Mouse (Mus musculus) gastrocnemius, postnatal 25 days (tissue): Measurements from ENCODE around the gene Prrx1. TPM values are rescaled to one million over a fixed set of nuclear protein-coding genes. Genes with fewer than 3 reads are reported as not detected.

Experiments used
- DNase-seq: peaks from one replicate; pipeline ENCODE4 v3.0.0; 2022
- total RNA-seq, 2 experiments: library from RNA; stranded (reverse); gene quantifications; 1 replicate in 1 of 2; 2 replicates in 1 of 2; pipeline ENCODE4 v1.2.3; 2021

Prrx1 gene
- total RNA-seq, 2 experiments from 2014 or later, result 35.5 to 43.2 TPM

DNA sequence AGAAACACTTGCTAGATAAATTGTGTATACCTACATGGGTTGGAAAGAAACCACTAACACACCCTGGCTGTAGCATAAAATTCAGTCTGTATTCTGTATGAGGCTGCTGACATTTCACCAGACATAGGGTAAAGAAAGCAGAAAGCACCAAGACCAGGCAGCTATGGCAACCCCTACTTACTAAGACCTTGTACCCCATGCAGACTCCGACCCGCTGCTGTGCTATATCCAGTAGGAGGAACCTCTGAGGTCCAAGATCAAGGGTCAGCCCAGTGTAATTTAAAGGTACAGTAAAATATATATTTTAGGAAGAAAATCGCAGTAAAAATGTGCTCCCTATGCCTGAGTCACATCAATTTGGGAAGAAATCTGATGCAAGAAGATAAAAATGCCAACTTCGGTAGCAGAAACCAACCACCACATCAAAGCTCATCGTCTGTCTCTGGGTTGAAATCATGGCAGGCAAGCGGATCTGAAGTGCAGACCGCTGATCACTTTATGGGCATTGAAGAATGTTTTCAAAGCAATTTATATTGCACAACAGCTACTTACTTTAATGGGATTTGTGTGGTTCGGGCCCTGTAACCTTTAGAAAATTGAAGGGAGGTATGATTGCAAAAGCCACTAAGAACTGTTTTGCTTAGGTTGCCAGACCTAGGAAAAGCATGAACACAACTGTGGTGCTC lies 46.5 kb downstream of the Prrx1 start:
- no peak for DNase-seq

DNA sequence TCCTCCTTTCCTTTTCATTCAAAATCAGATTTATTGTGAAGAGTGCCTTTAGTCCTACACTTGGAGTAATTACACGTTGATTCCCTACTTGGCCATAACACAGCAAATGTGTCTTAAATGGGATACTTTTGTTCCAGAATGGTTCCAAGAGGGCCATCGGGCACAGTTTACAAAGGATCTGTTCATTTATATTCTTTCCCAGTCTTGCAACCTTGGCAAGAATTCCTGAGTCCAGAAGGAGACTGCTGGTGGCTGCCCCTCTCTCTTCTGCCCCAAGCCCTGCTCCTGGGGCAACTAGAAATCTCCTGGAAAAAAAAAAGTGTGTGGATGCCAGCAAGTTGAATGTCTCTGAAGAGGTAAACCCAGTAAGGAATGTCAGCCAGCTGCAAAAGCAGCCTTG lies 56.2 kb downstream of the Prrx1 start:
- no peak for DNase-seq

DNA sequence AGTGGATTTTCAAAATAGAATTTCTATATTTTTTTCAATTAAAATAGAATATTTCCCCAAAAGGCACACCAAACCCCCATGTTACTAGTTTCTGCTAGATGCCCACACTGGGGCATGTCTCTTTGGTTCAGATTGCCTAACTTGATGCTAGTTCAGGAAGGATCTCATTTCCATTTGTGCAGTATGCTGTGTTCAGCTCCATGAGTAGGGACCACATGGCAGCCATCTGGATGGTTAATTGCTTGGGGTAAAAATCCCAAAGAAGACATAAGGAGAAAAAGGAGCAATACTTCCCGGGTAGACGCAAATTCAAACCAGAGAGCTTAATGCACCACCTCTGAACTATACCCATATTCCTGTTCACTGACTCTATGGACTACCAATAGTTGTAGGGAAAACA lies 57.6 kb downstream of the Prrx1 start:
- no peak for DNase-seq

DNA sequence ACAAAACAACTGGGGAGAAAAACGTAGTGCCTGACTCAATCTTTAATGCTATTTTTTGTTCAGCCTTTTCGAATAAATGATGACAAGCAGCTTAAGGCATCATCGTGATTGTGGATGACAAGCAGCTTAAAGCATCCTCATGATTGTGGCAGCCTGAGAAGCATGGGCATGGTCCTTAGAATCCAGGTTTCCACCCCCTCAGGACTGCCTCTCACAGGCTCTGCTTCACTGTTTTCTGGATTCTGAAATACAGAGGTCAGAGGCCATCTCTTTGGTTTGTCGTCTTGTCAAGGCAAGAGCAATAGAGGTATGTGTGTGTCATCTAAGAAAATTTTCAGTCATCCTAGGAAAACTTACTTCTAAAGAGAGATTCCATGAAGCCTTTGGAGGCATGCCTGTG lies 60.7 kb downstream of the Prrx1 start:
- no peak for DNase-seq

DNA sequence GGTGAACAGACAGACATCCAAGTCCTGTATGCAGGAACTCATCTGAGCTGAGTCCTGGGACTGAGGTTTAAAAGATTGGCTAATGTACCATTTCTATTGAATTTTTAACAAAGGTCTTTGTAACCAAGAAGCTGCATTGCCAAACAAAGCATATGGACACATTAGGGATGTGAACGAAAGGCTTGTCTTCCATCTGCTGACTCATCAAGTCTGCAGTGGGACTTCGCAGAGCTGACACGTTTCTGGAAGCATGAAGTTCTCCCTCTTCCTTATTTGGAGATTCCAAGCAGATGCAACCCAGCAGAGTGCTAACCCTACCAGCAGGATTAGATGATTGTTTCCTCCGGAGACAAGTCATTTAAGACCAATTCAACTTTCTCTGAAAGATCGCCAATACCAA lies 61.2 kb downstream of the Prrx1 start:
- DNase-seq, result no peak

DNA sequence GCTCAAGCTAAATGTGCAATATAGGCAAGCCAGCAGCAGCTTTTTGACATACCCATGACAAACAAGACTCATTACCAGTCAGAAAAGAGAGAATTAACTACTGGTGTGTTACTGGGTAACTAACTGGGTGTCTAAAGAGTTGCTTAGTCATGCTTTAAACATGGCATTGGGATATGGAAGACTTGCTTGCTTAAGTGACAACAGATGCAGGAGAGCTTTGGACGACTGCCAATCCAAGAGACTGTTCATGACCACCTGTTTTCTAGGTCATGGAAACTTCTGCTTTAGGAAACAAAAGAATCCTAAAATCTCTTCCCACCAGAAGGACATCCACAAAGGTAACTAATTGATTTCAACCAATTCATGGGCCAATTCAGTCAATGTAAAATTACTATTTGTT lies 61.7 kb downstream of the Prrx1 start:
- no peak for DNase-seq

DNA sequence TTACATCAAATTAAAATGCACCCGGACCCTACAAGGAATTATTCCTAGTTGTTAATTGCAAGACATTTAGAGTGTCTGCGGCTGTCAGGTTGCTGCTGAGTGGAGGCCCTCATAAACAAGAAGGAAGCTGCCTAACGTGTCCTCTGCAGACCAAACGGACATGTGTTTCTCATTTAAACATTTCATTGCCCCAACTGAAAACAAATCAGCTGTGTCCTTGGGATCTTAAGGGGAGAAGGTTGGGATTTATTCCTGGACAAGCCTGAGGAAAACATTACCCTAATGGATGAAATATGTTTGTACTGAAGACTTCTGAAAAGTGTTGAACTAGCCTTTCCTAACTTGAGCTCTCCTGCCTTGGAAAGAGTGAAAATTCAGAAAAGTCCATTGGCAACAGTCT lies 74.6 kb downstream of the Prrx1 start:
- no peak for DNase-seq

DNA sequence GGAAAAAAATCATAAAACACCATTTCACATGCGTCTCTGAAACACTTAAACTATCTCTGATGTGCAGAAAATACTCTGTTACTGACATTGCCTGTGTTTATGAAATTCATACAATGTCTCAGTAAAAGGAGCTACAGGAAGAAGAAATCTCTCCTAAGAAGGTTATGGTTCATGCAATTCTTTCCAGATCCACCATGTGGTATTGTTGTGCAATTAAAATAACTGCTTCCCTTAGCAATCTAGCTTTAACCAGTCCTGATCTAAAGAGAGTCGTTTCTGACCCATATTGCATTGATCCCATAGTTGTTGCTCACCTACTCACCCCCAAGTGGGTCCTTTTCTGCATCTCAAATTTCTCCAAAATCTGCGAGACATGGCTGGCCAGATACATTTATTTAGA lies 82.3 kb downstream of the Prrx1 start:
- no peak for DNase-seq

DNA sequence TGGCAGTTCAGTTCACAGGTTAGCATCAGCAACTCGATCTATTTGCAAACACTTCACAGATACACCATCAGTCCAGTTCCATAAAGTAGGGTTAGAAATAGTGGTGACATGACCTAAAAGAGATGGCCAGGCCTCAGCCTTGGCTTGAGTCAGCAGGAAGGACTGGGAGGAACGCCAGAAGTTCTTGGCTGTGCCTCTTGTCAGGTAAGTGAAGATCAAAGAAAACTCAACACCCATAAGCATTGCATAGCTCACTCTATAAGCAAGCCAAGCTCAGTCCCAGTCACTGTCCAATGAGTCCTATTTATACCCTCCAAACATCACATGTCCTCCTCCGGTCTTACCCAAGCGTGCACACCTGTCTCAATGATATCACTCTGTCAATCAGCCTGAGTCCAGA lies 87.2 kb downstream of the Prrx1 start:
- DNase-seq, result peak; percentile 83

DNA sequence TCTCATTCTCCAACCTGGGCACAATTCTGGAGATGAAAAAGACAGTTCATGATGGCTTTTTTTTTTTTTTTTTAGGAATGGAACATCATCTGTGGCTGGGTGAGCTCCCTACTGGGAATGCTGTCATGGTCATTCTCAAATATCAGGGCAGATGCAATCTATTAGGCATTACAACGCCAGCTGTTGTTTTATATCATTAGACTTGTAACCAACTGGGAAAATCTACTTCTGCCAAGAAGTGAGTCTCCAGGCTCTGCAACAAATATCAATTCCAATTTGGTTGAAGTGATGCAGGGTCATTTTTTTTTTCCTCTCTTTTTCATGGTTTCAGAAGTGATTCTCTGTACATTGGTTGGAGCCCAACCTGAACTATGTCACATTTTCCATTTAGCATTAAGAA lies 91.7 kb downstream of the Prrx1 start:
- DNase-seq, result peak; percentile 9

DNA sequence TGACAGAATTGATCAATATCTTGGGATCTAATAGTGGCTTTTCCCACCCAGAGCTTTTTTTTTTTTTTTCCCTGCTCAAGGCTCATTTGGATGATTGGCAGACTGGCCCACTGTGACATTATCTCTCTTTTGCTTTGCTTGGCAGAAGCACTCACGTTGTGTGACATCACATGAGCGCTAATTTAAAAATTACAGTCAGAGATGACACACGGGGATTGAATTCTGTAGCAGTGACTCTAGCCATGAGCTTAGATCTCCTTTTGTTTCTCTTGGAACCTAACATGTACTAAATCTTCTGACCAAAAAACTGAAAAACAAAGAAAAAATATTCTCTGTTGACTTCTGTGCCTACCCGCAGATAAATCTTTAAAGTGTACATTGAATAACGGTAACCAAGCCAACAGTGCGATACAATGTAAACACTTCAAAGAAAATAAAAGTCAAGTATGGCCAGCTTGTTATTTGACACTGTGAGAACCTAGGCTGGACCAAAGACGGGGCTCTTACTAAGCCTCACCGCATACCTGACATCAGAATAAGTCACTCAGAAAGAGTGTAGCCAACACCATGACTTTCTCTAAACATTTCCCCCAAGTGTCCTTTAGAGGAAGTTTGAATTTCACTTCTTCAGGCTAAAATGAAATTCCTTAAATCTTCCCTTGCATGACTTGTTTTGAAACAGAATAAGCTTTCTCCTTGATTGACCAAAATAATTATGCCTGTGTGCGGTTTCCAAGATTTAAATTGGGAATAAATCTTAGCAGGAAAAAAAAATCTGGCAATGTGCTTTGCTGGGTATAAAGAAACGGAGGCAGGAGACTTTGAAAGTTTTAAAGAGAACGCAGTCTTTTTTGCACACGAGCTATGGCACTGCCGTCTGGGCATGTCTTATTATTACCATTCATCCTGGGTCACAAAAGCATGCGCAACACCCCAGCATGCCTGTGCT lies 104.3 kb downstream of the Prrx1 start:
- no peak for DNase-seq

DNA sequence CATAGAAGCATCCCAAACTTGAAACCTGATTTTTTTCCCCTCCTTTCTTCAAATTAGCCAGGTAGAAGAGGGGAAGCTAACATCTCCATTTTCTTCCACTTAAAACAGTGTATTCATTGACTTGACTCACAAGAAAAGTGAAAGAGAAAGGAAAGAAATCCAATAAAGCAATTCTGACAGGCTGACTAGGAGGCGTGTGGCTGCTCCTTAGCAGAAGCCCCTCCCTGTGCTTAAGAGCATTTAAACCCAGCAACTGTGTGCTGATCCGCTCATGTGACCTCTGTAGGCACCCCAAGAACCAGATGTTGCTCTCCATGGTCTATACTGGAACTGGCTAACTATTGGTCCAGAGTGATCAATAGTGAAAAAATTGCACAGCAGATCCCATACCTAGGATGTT lies 114.7 kb downstream of the Prrx1 start:
- DNase-seq, result no peak

DNA sequence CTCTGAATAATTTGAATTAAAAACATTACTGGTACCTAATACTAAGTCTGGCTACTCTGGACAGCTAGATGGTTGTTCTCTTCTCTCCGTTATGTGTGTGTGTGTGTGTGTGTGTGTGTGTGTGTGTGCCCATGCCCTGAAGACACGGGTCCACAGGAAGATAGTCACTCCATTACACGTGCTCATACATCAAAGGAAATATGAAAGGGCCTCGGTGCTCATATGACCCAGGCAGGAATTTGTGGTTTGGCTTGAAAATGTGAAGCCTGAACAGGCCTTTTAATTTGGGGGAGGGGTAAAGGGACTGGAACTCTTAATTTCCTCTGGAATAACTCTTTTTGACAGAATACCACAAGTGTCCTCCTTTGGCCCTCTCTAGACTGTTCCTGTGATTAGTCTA lies 115.5 kb downstream of the Prrx1 start:
- no peak for DNase-seq

Other genes starting within 250 kb of the Prrx1 start
- not detected for gene Mroh9, start 228.0 kb downstream of the Prrx1 start, total RNA-seq
- 1 to 10 TPM; 1.8 to 2.4 TPM for gene Gorab, start 90.0 kb upstream of the Prrx1 start, total RNA-seq